Mouse (Mus musculus) G1E (cell line): ENCODE data around the gene Asic2. TPM values are rescaled to one million over a fixed set of nuclear protein-coding genes. Genes with fewer than 3 reads are reported as not detected.

ENCODE experiments used
- ATAC-seq: 2 replicates; pipeline ENCODE4 v1.8.0; 2016; ENCODE audit warnings: mild to moderate bottlenecking; ENCODE audit not compliant: insufficient number of reproducible peaks, poor library complexity, low FRiP score, severe bottlenecking; ENCODE audit errors: extremely low read depth
- DNase-seq: peaks from one replicate; pipeline ENCODE4 v3.0.0; 2012; ENCODE audit warnings: low spot score
- H3K27me3 ChIP-seq: 2 replicates; pipeline ENCODE4 v1.6.1; 2012; ENCODE audit warnings: mild to moderate bottlenecking, low read length, inconsistent platforms; ENCODE audit not compliant: insufficient read depth
- H3K36me3 ChIP-seq: replicated peaks from 2 replicates; pipeline ENCODE3; 2012; ENCODE audit warnings: mild to moderate bottlenecking, inconsistent platforms
- H3K4me1 ChIP-seq: 2 replicates; pipeline ENCODE4 v1.6.1; 2012; ENCODE audit warnings: low read depth, low read length, inconsistent platforms, mixed read lengths; ENCODE audit not compliant: insufficient read depth
- H3K4me3 ChIP-seq: 2 replicates; pipeline ENCODE4 v1.5.1; 2012; ENCODE audit warnings: low read depth, mild to moderate bottlenecking, inconsistent platforms, low read length, moderate library complexity, mixed read lengths
- H3K9me3 ChIP-seq: replicated peaks from 2 replicates; pipeline ENCODE4 v1.6.1; 2012; ENCODE audit warnings: inconsistent platforms
- CTCF ChIP-seq: IDR thresholded peaks from 2 replicates; pipeline ENCODE4 v1.5.1; 2012; ENCODE audit warnings: low read depth, low read length, inconsistent platforms, mixed read lengths
- GATA1 ChIP-seq: IDR thresholded peaks from 2 replicates; pipeline ENCODE4 v1.6.1; 2012; ENCODE audit warnings: borderline replicate concordance, low read length, inconsistent platforms, mixed read lengths
- GATA2 ChIP-seq: IDR thresholded peaks from 2 replicates; pipeline ENCODE4 v1.6.1; 2012; ENCODE audit warnings: low read depth, low read length, inconsistent platforms, borderline replicate concordance
- POLR2AphosphoS5 ChIP-seq: IDR thresholded peaks from 2 replicates; pipeline ENCODE4 v1.6.1; 2012; ENCODE audit warnings: low read depth, low read length, inconsistent platforms; ENCODE audit not compliant: insufficient replicate concordance
- TAL1 ChIP-seq: conservative IDR thresholded peaks from 2 replicates; pipeline ENCODE4 v1.6.1; 2012; ENCODE audit warnings: low read depth, low read length, inconsistent platforms, mixed read lengths
- polyA plus RNA-seq: library from polyadenylated mRNA; stranded (reverse); fragments of >175 nt; gene quantifications from 2 replicates; pipeline ENCODE4 v1.2.3, GENCODE M21; 2012
- total RNA-seq, 2 experiments: library from RNA; stranded (forward) in 1 of 2; stranded (reverse) in 1 of 2; fragments of 200-1000 nt in 1 of 2; fragments of >200 nt in 1 of 2; fragmentation: Nextera tagmentation in 1 of 2; gene quantifications; 2 replicates each; pipeline ENCODE4 v1.2.3; 2014 to 2017

Gene Asic2
- total and polyA plus RNA-seq, 3 experiments: 0.16 TPM; not detected in 2

DNA sequence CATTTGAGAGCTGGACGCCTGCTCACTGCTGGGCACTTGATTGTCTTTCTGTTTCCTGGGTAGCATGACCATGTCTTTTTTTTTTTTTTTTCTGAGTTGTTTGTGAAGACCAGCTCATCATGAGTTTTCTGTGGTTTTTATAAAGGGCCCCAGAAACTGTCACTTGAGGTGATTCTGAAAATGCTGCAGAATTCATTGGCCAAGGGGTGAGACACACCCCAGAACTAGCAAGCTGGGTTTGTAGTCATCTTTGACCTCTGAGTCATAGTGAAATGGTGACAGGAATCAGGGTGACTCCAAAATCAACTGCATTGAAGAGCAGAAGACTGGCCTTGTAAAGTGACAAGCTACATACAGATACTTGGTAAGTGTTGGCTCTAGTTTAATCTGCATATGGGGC is 521.9 kb downstream of the Asic2 start:
- Histone ChIP-seq H3K27me3 (no peaks in the 10 kb centered on the region), H3K4me3 (no peak overlapping the region), H3K36me3 (no peaks in the 10 kb centered on the region), H3K4me1 (no peaks in the 10 kb centered on the region), H3K9me3 (peaks cover 56% of the 10 kb centered on the region)
- TF ChIP-seq TAL1: no peak
- no peak for TF ChIP-seq GATA1
- no peak for TF ChIP-seq CTCF
- no peak for TF ChIP-seq GATA2
- TF ChIP-seq POLR2AphosphoS5: no peak
- no peak for ATAC-seq
- no peak for DNase-seq

DNA sequence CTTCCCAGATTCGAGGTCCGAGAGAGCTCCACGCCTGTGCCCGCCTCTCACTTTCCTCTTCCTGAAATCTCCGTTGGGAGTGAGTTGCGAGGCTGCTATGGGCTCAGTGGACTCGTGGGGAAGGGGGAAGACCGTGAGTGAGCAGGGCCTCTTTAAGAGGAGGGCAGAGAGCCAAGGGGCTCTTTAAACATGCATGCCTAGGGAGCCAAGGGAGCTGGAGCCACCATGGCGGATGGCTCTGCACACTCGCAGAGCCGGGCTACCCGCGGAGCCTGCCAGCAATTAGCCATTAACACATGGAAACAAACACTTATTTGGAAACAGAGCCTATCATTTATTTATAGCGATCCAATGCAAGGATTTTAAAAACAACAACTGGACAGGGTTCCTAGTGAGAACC is 541.4 kb downstream of the Asic2 start:
- TF ChIP-seq CTCF (no peak), GATA2 (no peak), TAL1 (no peak), GATA1 (no peak), POLR2AphosphoS5 (no peak)

DNA sequence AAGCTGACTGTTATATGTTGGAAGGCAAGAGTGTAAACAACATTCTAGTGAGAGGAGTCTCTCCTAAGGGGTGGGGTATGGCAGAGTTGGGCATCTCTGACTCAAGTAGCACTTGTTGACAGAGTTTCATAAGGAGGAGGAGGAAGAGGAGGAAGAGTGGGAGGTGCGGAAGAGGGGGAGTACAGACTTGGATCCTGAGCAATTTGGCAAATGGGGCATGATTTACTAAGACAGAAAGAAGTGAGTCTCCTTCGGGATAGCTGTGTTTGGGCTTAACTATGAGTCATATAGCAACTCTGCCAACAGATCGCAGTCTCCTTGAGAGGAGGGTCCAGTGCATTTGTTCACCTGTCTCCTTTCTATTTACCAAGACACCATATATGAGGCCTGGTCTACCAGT is 549.1 kb downstream of the Asic2 start:
- ATAC-seq (no peak), DNase-seq (no peak)
- no peaks in the 10 kb centered on the region for H3K27me3 ChIP-seq
- peaks cover 46% of the 10 kb centered on the region for H3K9me3 ChIP-seq
- no peaks in the 10 kb centered on the region for H3K36me3 ChIP-seq
- H3K4me3 ChIP-seq: no peak overlapping the region
- no peaks in the 10 kb centered on the region for H3K4me1 ChIP-seq
- no peak for TF ChIP-seq POLR2AphosphoS5
- TF ChIP-seq GATA1: no peak
- TF ChIP-seq CTCF: no peak
- TF ChIP-seq TAL1: no peak
- no peak for TF ChIP-seq GATA2

More for the DNA sequence above, 541.4 kb downstream of the Asic2 start:
- no peak for ATAC-seq
- peaks cover 60% of the 10 kb centered on the region for H3K9me3 ChIP-seq
- no peak overlapping the region for H3K4me3 ChIP-seq
- no peak for DNase-seq
- no peaks in the 10 kb centered on the region for H3K27me3 ChIP-seq
- no peaks in the 10 kb centered on the region for H3K4me1 ChIP-seq
- H3K36me3 ChIP-seq: no peaks in the 10 kb centered on the region

DNA sequence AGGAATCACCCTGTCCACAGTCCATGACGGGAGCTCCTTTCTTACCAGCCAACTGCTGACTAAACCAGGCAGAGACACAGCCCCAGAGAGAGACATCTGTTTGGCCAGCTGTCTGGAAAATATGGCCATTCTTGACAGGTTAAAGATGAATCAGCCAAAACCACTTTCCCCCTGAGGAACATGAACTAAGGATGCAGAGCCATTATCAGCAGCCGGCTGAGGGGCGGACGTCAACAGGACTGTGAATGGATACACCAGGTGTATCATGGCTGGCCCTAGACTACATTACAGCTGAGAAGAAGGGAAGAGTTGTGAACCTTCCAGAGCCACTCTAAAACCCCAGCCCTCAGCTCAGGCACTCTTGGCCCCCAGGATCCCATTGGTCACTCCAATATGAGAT is 550.2 kb downstream of the Asic2 start:
- TF ChIP-seq TAL1: no peak
- TF ChIP-seq GATA2: no peak
- TF ChIP-seq GATA1: no peak
- no peak for TF ChIP-seq POLR2AphosphoS5
- TF ChIP-seq CTCF: no peak

GRCm38 (mm10) chr11:81416319-81416718 is 551.9 kb downstream of the Asic2 start:
- no peak for ATAC-seq

More for the DNA sequence above, 550.2 kb downstream of the Asic2 start:
- Histone ChIP-seq H3K27me3 (no peaks in the 10 kb centered on the region), H3K4me1 (no peaks in the 10 kb centered on the region), H3K9me3 (peaks cover 42% of the 10 kb centered on the region), H3K4me3 (no peak overlapping the region), H3K36me3 (no peaks in the 10 kb centered on the region)
- ATAC-seq (no peak), DNase-seq (no peak)

DNA sequence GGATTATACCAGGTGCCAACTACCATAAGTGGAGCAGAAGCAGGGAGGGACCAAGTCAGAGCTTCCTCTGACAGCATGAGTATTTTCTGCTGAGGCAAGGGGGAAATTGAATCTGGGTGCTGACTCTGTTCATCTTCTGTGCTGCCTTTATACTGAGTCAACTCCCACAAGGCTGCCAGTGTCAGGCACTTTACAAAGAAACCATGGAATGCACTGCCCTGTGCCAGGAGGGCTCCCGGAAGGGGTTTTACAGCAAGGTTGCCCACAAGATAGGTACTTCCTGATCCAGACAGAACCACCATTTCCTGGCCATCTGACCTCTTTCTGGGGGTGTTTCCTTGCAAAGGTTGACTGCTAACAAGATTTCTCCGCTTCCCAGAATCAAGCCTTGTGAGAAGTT is 553.7 kb downstream of the Asic2 start:
- ATAC-seq (no peak), DNase-seq (no peak)
- H3K9me3 ChIP-seq: peaks cover 45% of the 10 kb centered on the region
- no peak for TF ChIP-seq CTCF
- TF ChIP-seq GATA2: no peak
- TF ChIP-seq GATA1: no peak
- no peak for TF ChIP-seq TAL1
- no peak for TF ChIP-seq POLR2AphosphoS5
- no peaks in the 10 kb centered on the region for H3K27me3 ChIP-seq
- no peaks in the 10 kb centered on the region for H3K36me3 ChIP-seq
- no peak overlapping the region for H3K4me3 ChIP-seq
- no peaks in the 10 kb centered on the region for H3K4me1 ChIP-seq

More at GRCm38 (mm10) chr11:81416319-81416718, 551.9 kb downstream of the Asic2 start:
- Histone ChIP-seq H3K9me3 (peaks cover 54% of the 10 kb centered on the region), H3K4me3 (no peak overlapping the region), H3K36me3 (no peaks in the 10 kb centered on the region), H3K4me1 (no peaks in the 10 kb centered on the region), H3K27me3 (no peaks in the 10 kb centered on the region)
- DNase-seq: no peak
- TF ChIP-seq POLR2AphosphoS5 (no peak), GATA2 (no peak), CTCF (no peak), GATA1 (no peak), TAL1 (no peak)

- TF ChIP-seq POLR2AphosphoS5 (no peak), CTCF (no peak), GATA2 (no peak), TAL1 (no peak), GATA1 (no peak)
- ATAC-seq (no peak), DNase-seq (no peak)
- Histone ChIP-seq H3K36me3 (no peaks in the 10 kb centered on the region), H3K4me3 (no peak overlapping the region), H3K4me1 (no peaks in the 10 kb centered on the region), H3K27me3 (no peaks in the 10 kb centered on the region), H3K9me3 (peaks cover 37% of the 10 kb centered on the region)
Measured at GRCm38 (mm10) chr11:81411251-81411650, 557.0 kb downstream of the Asic2 start.
